Mouse (Mus musculus) limb, embryonic 14.5 days (tissue): ENCODE measurements around the gene Zfp775. TPM values are rescaled to one million over a fixed set of nuclear protein-coding genes. Genes with fewer than 3 reads are reported as not detected.

Experiments
- ATAC-seq: fragments of 200-750 bp; cut with Nextera tagmentation; 2 replicates; pipeline ENCODE4 v1.8.0; 2017; ENCODE audit warnings: low read depth, moderate number of reproducible peaks, moderate TSS enrichment; ENCODE audit not compliant: low FRiP score
- DNase-seq: peaks from one replicate; pipeline ENCODE4 v3.0.0-alpha.2; 2015; ENCODE audit warnings: low spot score
- H3K27ac ChIP-seq: fragments of 300-500 bp; sonication (generic); replicated peaks from 2 replicates; pipeline ENCODE4 v1.5.1; 2014; ENCODE audit warnings: low read depth, mild to moderate bottlenecking, low read length, moderate library complexity, mixed read lengths
- H3K27me3 ChIP-seq: fragments of 300-500 bp; sonication (generic); 2 replicates; pipeline ENCODE4 v1.6.1; 2014; ENCODE audit warnings: low read length, mixed read lengths; ENCODE audit not compliant: control insufficient read depth, insufficient read depth
- H3K36me3 ChIP-seq: fragments of 300-500 bp; sonication (generic); 2 replicates; pipeline ENCODE4 v1.6.1; 2014; ENCODE audit warnings: mild to moderate bottlenecking, low read length, moderate library complexity, mixed read lengths; ENCODE audit not compliant: control insufficient read depth, insufficient read depth
- H3K4me1 ChIP-seq: fragments of 300-500 bp; sonication (generic); 2 replicates; pipeline ENCODE4 v1.6.1; 2014; ENCODE audit warnings: antibody characterized with exemption, low read length, mixed read lengths; ENCODE audit not compliant: control insufficient read depth, insufficient read depth
- H3K4me2 ChIP-seq: fragments of 300-500 bp; sonication (generic); replicated peaks from 2 replicates; pipeline ENCODE4 v1.6.1; 2014; ENCODE audit warnings: low read depth, mild to moderate bottlenecking, low read length, moderate library complexity; ENCODE audit not compliant: severe bottlenecking
- H3K4me3 ChIP-seq: fragments of 300-500 bp; sonication (generic); replicated peaks from 2 replicates; pipeline ENCODE4 v1.5.1; 2014; ENCODE audit warnings: low read length
- H3K9ac ChIP-seq: fragments of 300-500 bp; sonication (generic); 2 replicates; pipeline ENCODE4 v1.6.1; 2014; ENCODE audit warnings: mild to moderate bottlenecking, low read depth, low read length, moderate library complexity; ENCODE audit not compliant: severe bottlenecking
- H3K9me3 ChIP-seq: fragments of 300-500 bp; sonication (generic); 2 replicates; pipeline ENCODE4 v1.6.1; 2016; ENCODE audit warnings: low read length; ENCODE audit not compliant: control insufficient read depth
- POLR2A ChIP-seq: fragments of 200-500 bp; IDR thresholded peaks from 2 replicates; pipeline ENCODE4 v1.8.0; 2012; ENCODE audit warnings: inconsistent platforms, mild to moderate bottlenecking, moderate library complexity, borderline replicate concordance; ENCODE audit not compliant: insufficient read depth, insufficient read length; ENCODE audit errors: extremely low read depth
- WGBS: fragments of 180-500 bp; shearing (Covaris S2); extraction: QIAGEN DNeasy Blood & Tissue Kit; methylation state at CpG from one replicate; pipeline ENCODE4 v1.1.7; 2014; 5-methylcytosine and 5-hydroxymethylcytosine counted together
- polyA plus RNA-seq, 2 experiments: library from polyadenylated mRNA; depleted of rRNA in 1 of 2; stranded (reverse) in 1 of 2; unstranded in 1 of 2; fragments of >200 nt; fragmentation: Nextera tagmentation in 1 of 2; extraction: Ambion mirVana in 1 of 2; gene quantifications; 2 replicates each; pipeline versions ENCODE4 v1.2.1 to v1.2.3; 2012 to 2014

Zfp775 gene
- polyA plus RNA-seq, 2 experiments: 4.8 to 5.9 TPM

DNA sequence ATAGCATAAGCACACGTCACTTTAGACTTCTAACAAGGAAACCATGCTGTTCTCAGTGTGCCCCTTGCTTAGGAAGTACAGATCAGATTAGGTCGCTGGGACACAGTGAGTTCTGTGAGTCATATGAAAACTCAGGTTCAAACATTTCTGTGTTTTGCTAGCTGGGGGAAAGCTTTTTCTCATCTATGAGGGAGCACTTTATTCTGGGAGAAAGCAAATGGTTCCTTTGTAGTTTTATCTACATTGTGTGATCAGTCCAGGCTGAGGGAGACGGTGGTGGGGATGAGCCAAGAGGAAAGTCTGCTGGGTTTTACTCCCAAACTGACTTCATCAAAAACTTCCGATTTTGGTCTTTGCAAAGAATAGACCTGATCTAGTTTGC is 44.4 kb downstream of the Zfp775 start:
- no peak overlapping the region for H3K27ac ChIP-seq
- ATAC-seq (no peak), DNase-seq (no peak)
- 78% methylated on average over 4 of the region's 4 CpGs for WGBS
- TF ChIP-seq POLR2A: no peak
- H3K4me2 ChIP-seq: no peak overlapping the region
- no peak overlapping the region for H3K4me3 ChIP-seq
- no peaks in the 10 kb centered on the region for H3K9me3 ChIP-seq
- H3K36me3 ChIP-seq: no peaks in the 10 kb centered on the region
- H3K27me3 ChIP-seq: no peaks in the 10 kb centered on the region
- H3K4me1 ChIP-seq: no peaks in the 10 kb centered on the region
- H3K9ac ChIP-seq: no peak overlapping the region

DNA sequence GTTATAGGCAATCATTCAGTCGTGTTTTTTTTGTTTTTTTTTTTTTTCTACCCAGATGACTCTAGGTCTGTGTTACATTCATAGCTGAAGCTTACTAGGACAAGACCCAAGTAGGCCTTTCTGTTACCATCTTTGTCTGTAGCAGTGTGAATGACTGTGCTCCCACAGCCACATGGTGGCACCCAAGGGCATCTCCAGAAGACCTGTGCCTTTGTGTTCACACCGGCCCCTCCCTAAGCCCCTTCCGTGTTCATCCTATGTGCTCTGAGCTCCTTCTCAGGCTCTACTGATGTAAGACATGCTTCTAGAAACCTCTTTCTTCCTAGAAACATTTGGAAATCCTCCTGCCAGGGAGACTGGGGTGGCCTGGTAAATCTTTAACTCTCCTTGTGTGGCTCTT is 45.1 kb downstream of the Zfp775 start, which contains the start of gene Gimap8:
Gimap8 (plus strand) TSS at position 240 of the 400 bp plus-strand sequence.
- ATAC-seq (no peak), DNase-seq (no peak)
- no peak within 1 kb of the TSS for H3K4me3 ChIP-seq
- no peaks in the 10 kb centered on the region for H3K4me1 ChIP-seq
- H3K27ac ChIP-seq: no peak within 1 kb of the TSS
- H3K36me3 ChIP-seq: no peaks in the 10 kb centered on the region
- WGBS: 49% methylated on average over 3 of the region's 3 CpGs
- no peaks in the 10 kb centered on the region for H3K27me3 ChIP-seq
- no peak within 1 kb of the TSS for H3K9ac ChIP-seq
- H3K4me2 ChIP-seq: no peak within 1 kb of the TSS
- TF ChIP-seq POLR2A: no peak
- no peaks in the 10 kb centered on the region for H3K9me3 ChIP-seq

- no peak for TF ChIP-seq POLR2A
- H3K9ac ChIP-seq: no peak overlapping the region
- H3K27ac ChIP-seq: no peak overlapping the region
- H3K4me3 ChIP-seq: no peak overlapping the region
- no peaks in the 10 kb centered on the region for H3K36me3 ChIP-seq
- H3K4me1 ChIP-seq: no peaks in the 10 kb centered on the region
- H3K4me2 ChIP-seq: no peak overlapping the region
- DNase-seq: no peak
- H3K9me3 ChIP-seq: no peaks in the 10 kb centered on the region
- no peaks in the 10 kb centered on the region for H3K27me3 ChIP-seq
- 79% methylated on average over 2 of the region's 2 CpGs for WGBS
- ATAC-seq: no peak
Measured at GRCm38 (mm10) chr6:48647611-48648010, 45.7 kb downstream of the Zfp775 start.

GRCm38 (mm10) chr6:48648779-48649178 is 46.9 kb downstream of the Zfp775 start:
- no peak overlapping the region for H3K4me3 ChIP-seq
- no peak overlapping the region for H3K9ac ChIP-seq
- H3K9me3 ChIP-seq: no peaks in the 10 kb centered on the region
- TF ChIP-seq POLR2A: no peak
- no peaks in the 10 kb centered on the region for H3K4me1 ChIP-seq
- DNase-seq: no peak
- H3K4me2 ChIP-seq: no peak overlapping the region
- H3K27ac ChIP-seq: no peak overlapping the region
- WGBS: 79% methylated on average over 4 of the region's 4 CpGs
- no peak for ATAC-seq
- no peaks in the 10 kb centered on the region for H3K27me3 ChIP-seq
- no peaks in the 10 kb centered on the region for H3K36me3 ChIP-seq

GRCm38 (mm10) chr6:48650041-48650440 is 48.2 kb downstream of the Zfp775 start:
- H3K4me2 ChIP-seq: no peak overlapping the region
- 82% methylated on average over 9 of the region's 9 CpGs for WGBS

DNA sequence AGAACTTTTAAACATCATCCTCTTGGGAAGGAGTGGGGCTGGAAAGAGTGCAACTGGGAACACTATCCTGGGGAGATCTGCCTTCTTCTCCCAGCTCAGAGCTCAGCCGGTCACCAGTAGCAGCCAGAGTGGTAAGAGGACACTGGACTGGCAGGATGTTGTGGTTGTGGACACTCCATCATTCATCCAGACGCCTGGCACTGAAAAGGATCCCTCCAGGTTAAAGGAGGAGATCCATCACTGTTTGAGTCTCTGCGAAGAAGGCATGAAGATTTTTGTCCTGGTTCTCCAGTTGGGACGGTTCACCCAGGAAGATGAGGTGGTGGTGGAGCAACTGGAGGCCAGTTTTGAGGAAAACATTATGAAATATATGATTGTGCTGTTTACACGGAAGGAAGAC is 56.9 kb downstream of the Zfp775 start:
- WGBS: 73% methylated on average over 5 of the region's 5 CpGs
- no peak for ATAC-seq
- Histone ChIP-seq H3K36me3 (no peaks in the 10 kb centered on the region), H3K4me1 (no peaks in the 10 kb centered on the region), H3K4me2 (no peak overlapping the region), H3K4me3 (no peak overlapping the region), H3K9ac (no peak overlapping the region), H3K27me3 (no peaks in the 10 kb centered on the region), H3K27ac (no peak overlapping the region), H3K9me3 (no peaks in the 10 kb centered on the region)
- TF ChIP-seq POLR2A: no peak
- no peak for DNase-seq

More at GRCm38 (mm10) chr6:48650041-48650440, 48.2 kb downstream of the Zfp775 start:
- no peaks in the 10 kb centered on the region for H3K4me1 ChIP-seq
- no peaks in the 10 kb centered on the region for H3K36me3 ChIP-seq
- H3K4me3 ChIP-seq: no peak overlapping the region
- DNase-seq (no peak), ATAC-seq (no peak)
- no peaks in the 10 kb centered on the region for H3K9me3 ChIP-seq
- no peak for TF ChIP-seq POLR2A
- no peaks in the 10 kb centered on the region for H3K27me3 ChIP-seq
- H3K9ac ChIP-seq: no peak overlapping the region
- no peak overlapping the region for H3K27ac ChIP-seq
